Mouse (Mus musculus) CH12.LX (cell line): ENCODE measurements around the gene Gphb5.

Experiments used
- CTCF ChIP-seq, 2 experiments: IDR thresholded peaks in 1 of 2; conservative IDR thresholded peaks in 1 of 2; 2 replicates each; pipeline ENCODE4 v1.5.1; 2011 to 2012; ENCODE audit warnings: low read depth in 2 of 2, low read length in 2 of 2, improper control_type of control experiment in 1 of 2, inconsistent platforms in 1 of 2, mild to moderate bottlenecking in 1 of 2, moderate library complexity in 1 of 2
- KAT2A ChIP-seq: IDR thresholded peaks from 2 replicates; pipeline ENCODE4 v1.6.1; 2012; ENCODE audit warnings: low read length, improper control_type of control experiment, inconsistent platforms; ENCODE audit not compliant: insufficient replicate concordance
- MAX ChIP-seq: IDR thresholded peaks from 2 replicates; pipeline ENCODE4 v1.6.1; 2011; ENCODE audit warnings: low read length, improper control_type of control experiment

DNA sequence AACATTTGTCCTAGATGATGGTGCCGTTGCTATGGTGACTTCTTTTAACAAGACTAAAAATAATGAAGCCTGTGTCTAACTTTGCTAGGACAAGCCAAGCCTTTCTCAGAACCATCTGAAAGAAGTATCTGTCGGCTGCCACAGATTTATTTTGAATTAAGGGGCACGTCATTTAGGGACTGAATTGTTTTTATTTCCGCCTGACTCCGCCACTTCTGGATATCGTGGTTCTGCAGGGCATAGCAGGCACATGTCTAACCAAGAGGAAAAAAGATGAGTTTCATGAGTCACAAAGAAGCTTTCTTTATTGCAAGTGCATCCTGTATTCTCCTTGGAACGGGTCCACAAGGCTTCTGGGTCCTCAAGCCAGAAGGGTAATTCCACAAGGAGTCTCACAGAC, 7.8 kb upstream of the Gphb5 start:
- TF ChIP-seq KAT2A (no peak), MAX (no peak), CTCF (conservative IDR thresholded peaks at IDR 0.05 in 1 of 2, IDR thresholded peaks at IDR 0.05 in 1 of 2; ENCODE audit: low read depth in 2 of 2, low read length in 2 of 2) (no peak)
